8 mouse cellular contexts compared by ENCODE assay signal in the genomic region with DNA sequence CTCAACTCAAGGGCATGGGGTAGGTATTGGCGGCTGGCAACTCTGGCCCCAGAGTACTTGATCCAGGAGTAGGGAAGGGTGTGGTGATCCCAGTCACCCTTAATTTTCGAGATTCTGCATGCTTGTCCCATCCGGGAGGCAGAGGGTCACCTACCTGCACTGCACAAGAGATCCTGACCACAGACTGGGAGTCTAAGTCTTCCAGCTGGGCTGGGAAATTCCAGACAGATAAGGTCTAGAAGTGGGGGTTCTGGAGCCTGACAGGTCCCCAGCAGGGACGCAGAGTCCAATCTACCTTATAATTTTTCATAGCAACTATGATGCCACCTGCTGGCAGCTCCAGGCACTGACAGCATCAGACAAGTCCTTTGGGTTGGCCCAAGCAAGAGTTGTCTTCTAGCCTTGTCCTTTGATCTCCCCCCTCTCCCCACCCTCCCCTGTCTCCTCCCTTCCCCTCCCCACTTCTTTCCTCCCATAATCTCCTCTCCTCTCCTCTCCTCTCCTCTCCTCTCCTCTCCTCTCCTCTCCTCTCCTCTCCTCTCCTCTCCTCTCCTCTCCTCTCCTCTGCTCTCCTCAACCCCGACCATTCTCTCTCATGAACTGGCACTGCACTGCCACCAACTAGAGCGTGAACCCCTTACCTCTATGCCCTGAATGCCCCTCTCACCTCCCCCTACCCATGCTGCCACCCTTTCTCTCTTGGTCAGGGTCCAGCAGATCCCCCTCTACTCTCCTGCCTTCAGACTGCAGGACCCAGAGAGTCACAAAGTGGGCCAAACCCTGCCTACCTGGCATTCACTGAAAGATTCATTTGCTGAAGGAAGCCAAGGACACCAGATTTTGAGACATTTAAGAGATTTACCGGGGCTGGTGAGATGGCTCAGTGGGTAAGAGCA. TPM values are rescaled to one million over a fixed set of nuclear protein-coding genes. Genes with fewer than 3 reads are reported as not detected.
DNase-seq lines count a peak whose midpoint lies in the region; ATAC-seq and TF ChIP-seq lines count a peak whose summit lies in the region.

No protein-coding gene starts in this region.

- TF ChIP-seq EP300 in liver, embryonic 14.5 days (IDR thresholded peaks at IDR 0.05; ENCODE audit: low read depth), result no peak

- H3K9ac ChIP-seq in heart, embryonic 12.5 days, result no peak overlapping the region
- H3K9ac ChIP-seq in liver, embryonic 14.5 days (replicated peaks), result no peak overlapping the region

- H3K4me3 ChIP-seq in heart, embryonic 12.5 days, result no peak overlapping the region
- no peak overlapping the region for H3K4me3 ChIP-seq in kidney, adult 2 months (ENCODE audit: insufficient read depth, low read depth, low read length)
- no peak overlapping the region for H3K4me3 ChIP-seq in liver, embryonic 14.5 days (ENCODE audit: insufficient read depth in 1 of 2, low read depth in 2 of 2, low read length in 2 of 2)

- DNase-seq in heart, adult 18-20 months, result peak; percentile 51 to 77
- peak; percentile 63 for DNase-seq in c-Kit-positive CD71-negative TER-119-negative erythroid progenitor cells, embryonic 14.5 days (ENCODE audit: low read depth)
- DNase-seq in kidney, adult 2 months, result peak; percentile 73
- peak in 2 of 3 experiments; percentile 35 to 64 for DNase-seq in liver, embryonic 14.5 days (ENCODE audit: low read depth in 3 of 3, low spot score in 3 of 3)
- peak; percentile 66 to 73 for DNase-seq in right cerebral cortex, adult 2 months (ENCODE audit: low spot score in 2 of 2)

- H3K9me3 ChIP-seq in heart, embryonic 12.5 days (replicated peaks), result no peaks in the 10 kb centered on the region
- no peaks in the 10 kb centered on the region for H3K9me3 ChIP-seq in liver, embryonic 14.5 days (ENCODE audit: control insufficient read depth, low read length)

- WGBS in heart, embryonic 12.5 days, result 47% methylated on average over 7 of the region's 7 CpGs
- 45% methylated on average over 6 of the region's 7 CpGs for WGBS in kidney, adult 2 months
- WGBS in liver, embryonic 14.5 days (ENCODE audit: insufficient replicate concordance), result 43% methylated on average over 7 of the region's 7 CpGs

- H3K27me3 ChIP-seq in heart, embryonic 12.5 days (replicated peaks), result peaks cover 29% of the 10 kb centered on the region; the same call in 1 of the 2 replicates
- H3K27me3 ChIP-seq in kidney, adult 2 months (replicated peaks; ENCODE audit: control insufficient read depth, insufficient read depth, low read length), result no peaks in the 10 kb centered on the region
- no peaks in the 10 kb centered on the region for H3K27me3 ChIP-seq in liver, embryonic 14.5 days (ENCODE audit: control insufficient read depth, insufficient read depth, low read length)

- TF ChIP-seq POLR2A in kidney, adult 2 months (IDR thresholded peaks at IDR 0.05; ENCODE audit: low read depth, low read length), result no peak

- TF ChIP-seq CTCF in kidney, adult 2 months (conservative IDR thresholded peaks at IDR 0.05; ENCODE audit: insufficient read depth, insufficient read length, low read depth, low read length), result peak; percentile 76
- peak; percentile 76 for TF ChIP-seq CTCF in liver, embryonic 14.5 days (IDR thresholded peaks at IDR 0.05; ENCODE audit: low read depth)

- H3K36me3 ChIP-seq in heart, embryonic 12.5 days, result no peaks in the 10 kb centered on the region
- no peaks in the 10 kb centered on the region for H3K36me3 ChIP-seq in kidney, adult 2 months (ENCODE audit: control insufficient read depth, insufficient read depth, low read length)
- no peaks in the 10 kb centered on the region for H3K36me3 ChIP-seq in liver, embryonic 14.5 days (replicated peaks; ENCODE audit: control insufficient read depth, insufficient read depth, low read depth)

- no peak overlapping the region for H3K27ac ChIP-seq in heart, embryonic 12.5 days (ENCODE audit: poor library complexity, severe bottlenecking)
- no peak overlapping the region for H3K27ac ChIP-seq in kidney, adult 2 months (ENCODE audit: insufficient read depth, low read depth, low read length)
- H3K27ac ChIP-seq in liver, embryonic 14.5 days, result no peak overlapping the region

- H3K4me1 ChIP-seq in heart, embryonic 12.5 days (replicated peaks), result peaks cover 19% of the 10 kb centered on the region
- H3K4me1 ChIP-seq in kidney, adult 2 months (ENCODE audit: control insufficient read depth, insufficient read depth, low read length), result no peaks in the 10 kb centered on the region
- H3K4me1 ChIP-seq in liver, embryonic 14.5 days (replicated peaks; ENCODE audit: control insufficient read depth in 2 of 2, insufficient read depth in 2 of 2, low read length in 1 of 2), result no peaks in the 10 kb centered on the region

- H3K4me2 ChIP-seq in heart, embryonic 12.5 days, result no peak overlapping the region
- no peak overlapping the region for H3K4me2 ChIP-seq in liver, embryonic 14.5 days (ENCODE audit: low read depth)

- ATAC-seq in heart, embryonic 12.5 days (ENCODE audit: insufficient number of reproducible peaks, low FRiP score), result no peak
- peak; percentile 51 for ATAC-seq in CD4-positive, CD25-positive, alpha-beta regulatory T cell, adult 4 months
- ATAC-seq in erythroid progenitor cell, adult 5-6 weeks (replicated peaks; ENCODE audit: low FRiP score, poor library complexity, severe bottlenecking), result peak; percentile 46; the same call in 1 of the 2 replicates
- ATAC-seq in liver, embryonic 14.5 days (ENCODE audit: insufficient read depth), result no peak

RNA-seq across cellular contexts. Expression of gene 6430571L13Rik, which starts 15.7 kb away (rescaled TPM):
- total RNA-seq in heart, adult 18-20 months (2021), result 1 to 10 TPM; 3.5 to 5.3 TPM
- 0.55 and 1.1 TPM in 2 replicates for polyA plus RNA-seq in heart, embryonic 12.5 days (2016; fragmentation: Nextera tagmentation; extraction: Ambion mirVana)
- polyA plus RNA-seq in CD4-positive, CD25-positive, alpha-beta regulatory T cell, adult 4 months (2017; shearing (Covaris generic)), result 1 to 10 TPM; 1.8 to 3.0 TPM
- not detected in 2 replicates for total RNA-seq in erythroid progenitor cell, adult 5-6 weeks (2015; ENCODE audit: low replicate concordance)
- not detected in 2 replicates for total RNA-seq in erythroid progenitor cell, adult 5-6 weeks (2017; ENCODE audit: low replicate concordance)
- polyA plus RNA-seq in kidney, adult 2 months (2012; rRNA removed), result 6.1 and 7.4 TPM in 2 replicates
- 0.05 and 0.07 TPM in 2 replicates for polyA plus RNA-seq in liver, embryonic 14.5 days (2012; rRNA removed)
- 0.20 TPM in 1 of 2 replicates, not detected in the other for polyA plus RNA-seq in liver, embryonic 14.5 days (2014; fragmentation: Nextera tagmentation; extraction: Ambion mirVana)

RNA-seq across cellular contexts. Expression of gene Hemk1, which starts 18.0 kb away (rescaled TPM):
- total RNA-seq in heart, adult 18-20 months (2021), result 10 to 100 TPM; 20.4 to 22.7 TPM
- polyA plus RNA-seq in heart, embryonic 12.5 days (2016; fragmentation: Nextera tagmentation; extraction: Ambion mirVana), result 11.4 and 13.4 TPM in 2 replicates
- 10 to 100 TPM; 27.8 to 29.1 TPM for polyA plus RNA-seq in CD4-positive, CD25-positive, alpha-beta regulatory T cell, adult 4 months (2017; shearing (Covaris generic))
- total RNA-seq in erythroid progenitor cell, adult 5-6 weeks (2015; ENCODE audit: low replicate concordance), result not detected in 2 replicates
- total RNA-seq in erythroid progenitor cell, adult 5-6 weeks (2017; ENCODE audit: low replicate concordance), result 0.15 and 3.9 TPM in 2 replicates
- 35.0 and 42.1 TPM in 2 replicates for polyA plus RNA-seq in kidney, adult 2 months (2012; rRNA removed)
- 3.1 and 3.3 TPM in 2 replicates for polyA plus RNA-seq in liver, embryonic 14.5 days (2012; rRNA removed)
- 2.2 and 3.5 TPM in 2 replicates for polyA plus RNA-seq in liver, embryonic 14.5 days (2014; fragmentation: Nextera tagmentation; extraction: Ambion mirVana)

RNA-seq across cellular contexts. Expression of gene Cacna2d2, which starts 43.3 kb away (rescaled TPM):
- total RNA-seq in heart, adult 18-20 months (2021), result 10 to 100 TPM; 14.8 TPM
- polyA plus RNA-seq in heart, embryonic 12.5 days (2016; fragmentation: Nextera tagmentation; extraction: Ambion mirVana), result 5.9 and 6.2 TPM in 2 replicates
- polyA plus RNA-seq in CD4-positive, CD25-positive, alpha-beta regulatory T cell, adult 4 months (2017; shearing (Covaris generic)), result under 1 TPM; 0.52 to 0.73 TPM
- total RNA-seq in erythroid progenitor cell, adult 5-6 weeks (2015; ENCODE audit: low replicate concordance), result not detected in 2 replicates
- not detected in 2 replicates for total RNA-seq in erythroid progenitor cell, adult 5-6 weeks (2017; ENCODE audit: low replicate concordance)
- 0.48 and 0.62 TPM in 2 replicates for polyA plus RNA-seq in kidney, adult 2 months (2012; rRNA removed)
- 0.06 and 0.08 TPM in 2 replicates for polyA plus RNA-seq in liver, embryonic 14.5 days (2012; rRNA removed)
- not detected in 2 replicates for polyA plus RNA-seq in liver, embryonic 14.5 days (2014; fragmentation: Nextera tagmentation; extraction: Ambion mirVana)

Comparison
In these comparisons a context has a peak if more than half of its experiments do, and no peak if none do; other contexts are left out.
1. ATAC-seq: peak in CD4-positive, CD25-positive, alpha-beta regulatory T cell, adult 4 months (single experiment) and erythroid progenitor cell, adult 5-6 weeks (single experiment); none in heart, embryonic 12.5 days (single experiment) and liver, embryonic 14.5 days (single experiment).
2. Peak in every context shown above with its lines, with median percentiles within 50 percentile points of each other: DNase-seq.